In the genomic region with DNA sequence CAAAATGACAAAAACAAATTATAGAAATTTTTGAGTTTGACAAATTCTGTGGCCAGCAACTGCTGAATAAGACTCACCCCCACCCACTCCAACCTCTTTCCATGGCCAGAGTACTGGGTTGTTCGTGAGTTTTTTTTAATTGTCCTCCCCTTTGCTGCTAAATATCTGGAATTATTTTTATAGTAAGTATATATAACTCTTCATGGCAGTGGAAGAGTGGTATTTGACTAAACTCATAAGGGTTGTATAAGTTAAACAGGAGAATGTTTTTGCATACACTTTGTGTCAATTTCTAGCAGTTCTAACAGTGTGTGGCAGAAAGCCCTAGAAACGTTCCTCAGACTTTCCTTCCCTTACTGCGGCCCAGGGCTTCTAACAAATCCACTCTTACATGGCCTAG, we compare ENCODE assay signal across 27 mouse cellular contexts. TPM values are rescaled to one million over a fixed set of nuclear protein-coding genes. Genes with fewer than 3 reads are reported as not detected.
DNase-seq lines count a peak whose midpoint lies in the region; ATAC-seq and TF ChIP-seq lines count a peak whose summit lies in the region.
"Had no signal": no experiment of that assay in that cellular context is flagged by ENCODE, and none has a peak within 500 bp of the region (broad histone marks: within the 10 kb centered on the region; RNA-seq: fewer than 3 reads in every experiment).

No protein-coding gene starts in this region.

- WGBS in limb, embryonic 11.5 days = 12% methylated on average over 3 of the region's 3 CpGs
- 7% methylated on average over 3 of the region's 3 CpGs for whole genome bisulfite sequencing in limb, embryonic 10.5 days
- 3% methylated on average over 3 of the region's 3 CpGs for WGBS in embryonic facial prominence, embryonic 10.5 days
- WGBS in limb, embryonic 13.5 days = 5% methylated on average over 3 of the region's 3 CpGs
- WGBS in liver, embryonic 11.5 days = 9% methylated on average over 3 of the region's 3 CpGs
- WGBS in kidney, adult 2 months = 21% methylated on average over 3 of the region's 3 CpGs

- TF ChIP-seq CTCF in kidney, adult 2 months (conservative IDR thresholded peaks at IDR 0.05; ENCODE audit: insufficient read depth, insufficient read length, low read depth, low read length) = no peak

- H3K4me2 ChIP-seq in limb, embryonic 11.5 days (ENCODE audit: low read depth, severe bottlenecking) = no peak overlapping the region; the same call in 1 of the 2 replicates
- peak overlapping the region; percentile 52 for H3K4me2 ChIP-seq in limb, embryonic 13.5 days (replicated peaks)
- no peak overlapping the region for H3K4me2 ChIP-seq in liver, embryonic 11.5 days
- H3K4me2 ChIP-seq: embryonic facial prominence, embryonic 13.5 days; forebrain, embryonic 13.5 days; heart, embryonic 11.5 days; hindbrain, embryonic 12.5 days; hindbrain, embryonic 15.5 days had no signal

- no peak for TF ChIP-seq POLR2A in kidney, adult 2 months (IDR thresholded peaks at IDR 0.05; ENCODE audit: low read depth, low read length)

- no peak overlapping the region for H3K27ac ChIP-seq in limb, embryonic 11.5 days (replicated peaks; ENCODE audit: low read depth, low read length)
- no peak overlapping the region for H3K27ac ChIP-seq in limb, embryonic 10.5 days
- H3K27ac ChIP-seq in embryonic facial prominence, embryonic 10.5 days (replicated peaks) = no peak overlapping the region
- H3K27ac ChIP-seq in limb, embryonic 13.5 days = peak overlapping the region; percentile 15; the same call in 1 of the 2 replicates
- H3K27ac ChIP-seq in liver, embryonic 11.5 days (ENCODE audit: low read depth, low read length) = no peak overlapping the region
- H3K27ac ChIP-seq in kidney, adult 2 months (ENCODE audit: insufficient read depth, low read depth, low read length) = no peak overlapping the region
- H3K27ac ChIP-seq: embryonic facial prominence, embryonic 13.5 days; forebrain, embryonic 13.5 days; gastrocnemius, adult 2 months; hindbrain, embryonic 12.5 days; hindbrain, embryonic 15.5 days had no signal

- no peaks in the 10 kb centered on the region for H3K36me3 ChIP-seq in limb, embryonic 11.5 days (ENCODE audit: control insufficient read depth, insufficient read depth, low read length)
- H3K36me3 ChIP-seq in limb, embryonic 10.5 days = no peaks in the 10 kb centered on the region
- H3K36me3 ChIP-seq in embryonic facial prominence, embryonic 10.5 days (replicated peaks) = no peaks in the 10 kb centered on the region
- H3K36me3 ChIP-seq in limb, embryonic 13.5 days = no peaks in the 10 kb centered on the region
- H3K36me3 ChIP-seq in liver, embryonic 11.5 days (ENCODE audit: control insufficient read depth, insufficient read depth, low read length) = no peaks in the 10 kb centered on the region
- H3K36me3 ChIP-seq in kidney, adult 2 months (ENCODE audit: control insufficient read depth, insufficient read depth, low read length) = no peaks in the 10 kb centered on the region
- H3K36me3 ChIP-seq: embryonic facial prominence, embryonic 13.5 days; hindbrain, embryonic 12.5 days; hindbrain, embryonic 15.5 days had no signal

- no peak for ATAC-seq in limb, embryonic 11.5 days (ENCODE audit: insufficient number of reproducible peaks, low FRiP score, low TSS enrichment, low read depth)
- ATAC-seq in limb, embryonic 13.5 days (ENCODE audit: low FRiP score, low read depth) = no peak
- ATAC-seq in liver, embryonic 11.5 days (replicated peaks; ENCODE audit: low FRiP score) = no peak
- ATAC-seq: activated CD4-positive, CD25-positive, alpha-beta regulatory T cell, adult 4 months; forebrain, embryonic 13.5 days; forebrain, postnatal 0 days had no signal

- H3K27me3 ChIP-seq in limb, embryonic 11.5 days (ENCODE audit: control insufficient read depth, insufficient read depth, low read length) = peaks cover 65% of the 10 kb centered on the region
- peaks cover 99% of the 10 kb centered on the region for H3K27me3 ChIP-seq in limb, embryonic 10.5 days (ENCODE audit: low read depth, poor library complexity, severe bottlenecking)
- peaks cover 100% of the 10 kb centered on the region for H3K27me3 ChIP-seq in embryonic facial prominence, embryonic 10.5 days (replicated peaks; ENCODE audit: low read depth, poor library complexity, severe bottlenecking)
- peaks cover 57% of the 10 kb centered on the region for H3K27me3 ChIP-seq in limb, embryonic 13.5 days
- peaks cover 97% of the 10 kb centered on the region for H3K27me3 ChIP-seq in liver, embryonic 11.5 days (replicated peaks; ENCODE audit: control insufficient read depth, insufficient read depth, low read length)
- peaks cover 17% of the 10 kb centered on the region for H3K27me3 ChIP-seq in kidney, adult 2 months (replicated peaks; ENCODE audit: control insufficient read depth, insufficient read depth, low read length)

- H3K9me3 ChIP-seq in limb, embryonic 11.5 days (ENCODE audit: control insufficient read depth, low read length) = no peaks in the 10 kb centered on the region
- H3K9me3 ChIP-seq in limb, embryonic 10.5 days (replicated peaks) = no peaks in the 10 kb centered on the region
- no peaks in the 10 kb centered on the region for H3K9me3 ChIP-seq in embryonic facial prominence, embryonic 10.5 days
- H3K9me3 ChIP-seq in limb, embryonic 13.5 days = no peaks in the 10 kb centered on the region
- no peaks in the 10 kb centered on the region for H3K9me3 ChIP-seq in liver, embryonic 11.5 days (ENCODE audit: control insufficient read depth, low read length)
- H3K9me3 ChIP-seq: embryonic facial prominence, embryonic 13.5 days; forebrain, embryonic 13.5 days; hindbrain, embryonic 12.5 days; hindbrain, embryonic 15.5 days had no signal

- H3K9ac ChIP-seq in limb, embryonic 11.5 days (ENCODE audit: low read length) = peak overlapping the region; percentile 35; the same call in 1 of the 2 replicates
- H3K9ac ChIP-seq in limb, embryonic 13.5 days = peak overlapping the region; percentile 48; the same call in 1 of the 2 replicates
- H3K9ac ChIP-seq in liver, embryonic 11.5 days (ENCODE audit: low read depth, low read length) = no peak overlapping the region
- H3K9ac ChIP-seq: embryonic facial prominence, embryonic 13.5 days; forebrain, embryonic 13.5 days; forebrain, postnatal 0 days; hindbrain, embryonic 12.5 days; hindbrain, embryonic 15.5 days had no signal

- H3K4me3 ChIP-seq in limb, embryonic 11.5 days (ENCODE audit: low read depth, low read length) = no peak overlapping the region
- H3K4me3 ChIP-seq in limb, embryonic 10.5 days = no peak overlapping the region
- H3K4me3 ChIP-seq in embryonic facial prominence, embryonic 10.5 days = no peak overlapping the region
- H3K4me3 ChIP-seq in limb, embryonic 13.5 days = peak overlapping the region; percentile 16
- no peak overlapping the region for H3K4me3 ChIP-seq in liver, embryonic 11.5 days (ENCODE audit: low read depth, low read length)
- no peak overlapping the region for H3K4me3 ChIP-seq in kidney, adult 2 months (ENCODE audit: insufficient read depth, low read depth, low read length)
- H3K4me3 ChIP-seq: embryonic facial prominence, embryonic 13.5 days; erythroblast, embryonic 14.5 days; forebrain, embryonic 13.5 days; gastrocnemius, adult 2 months; hindbrain, embryonic 12.5 days; hindbrain, embryonic 15.5 days had no signal

- DNase-seq in embryo, embryonic 10.5 days (ENCODE audit: low spot score) = peak; percentile 54
- no peak for DNase-seq in embryo, embryonic 10 days (ENCODE audit: low spot score)
- DNase-seq in limb, embryonic 11.5 days (ENCODE audit: low spot score) = no peak
- DNase-seq in limb, embryonic 10.5 days (ENCODE audit: low spot score) = no peak
- DNase-seq in embryonic facial prominence, embryonic 10.5 days (ENCODE audit: low spot score) = peak; percentile 6
- no peak for DNase-seq in liver, embryonic 11.5 days (ENCODE audit: low spot score)
- DNase-seq in kidney, adult 2 months = no peak
- DNase-seq: adrenal gland, adult 8-10 months; adrenal gland, postnatal 25 days; cerebellum, adult 11-12 months; cerebellum, adult 8-10 months; cerebellum, postnatal 10 days; forebrain, postnatal 0 days; gastrocnemius, adult 2 months; gastrocnemius, postnatal 14 days had no signal

- peaks cover 11% of the 10 kb centered on the region; the same call in 1 of the 2 replicates for H3K4me1 ChIP-seq in limb, embryonic 11.5 days (ENCODE audit: control insufficient read depth, insufficient read depth, low read length)
- H3K4me1 ChIP-seq in limb, embryonic 10.5 days = peaks cover 40% of the 10 kb centered on the region
- H3K4me1 ChIP-seq in embryonic facial prominence, embryonic 10.5 days = no peaks in the 10 kb centered on the region
- H3K4me1 ChIP-seq in limb, embryonic 13.5 days = peaks cover 46% of the 10 kb centered on the region
- H3K4me1 ChIP-seq in liver, embryonic 11.5 days (replicated peaks; ENCODE audit: control insufficient read depth, insufficient read depth, low read length) = no peaks in the 10 kb centered on the region
- H3K4me1 ChIP-seq in kidney, adult 2 months (ENCODE audit: control insufficient read depth, insufficient read depth, low read length) = no peaks in the 10 kb centered on the region
- H3K4me1 ChIP-seq: embryonic facial prominence, embryonic 13.5 days; forebrain, embryonic 13.5 days; hindbrain, embryonic 12.5 days had no signal

RNA-seq across cellular contexts. Expression of a gene that starts 7.0 kb away (rescaled TPM):
- 25.1 and 29.7 TPM in 2 replicates for polyA plus RNA-seq in limb, embryonic 11.5 days (2014; fragmentation: Nextera tagmentation; extraction: Ambion mirVana)
- 2.7 and 11.1 TPM in 2 replicates for polyA plus RNA-seq in limb, embryonic 10.5 days (2016; fragmentation: Nextera tagmentation; extraction: Ambion mirVana)
- not detected in 2 replicates for polyA plus RNA-seq in embryonic facial prominence, embryonic 10.5 days (2016; fragmentation: Nextera tagmentation; extraction: Ambion mirVana)
- polyA plus RNA-seq in limb, embryonic 13.5 days (2015; fragmentation: Nextera tagmentation; extraction: Ambion mirVana) = 24.5 and 27.7 TPM in 2 replicates
- polyA plus RNA-seq in liver, embryonic 11.5 days (2014; fragmentation: Nextera tagmentation; extraction: Ambion mirVana) = 0.15 and 0.30 TPM in 2 replicates
- not detected in 2 replicates for polyA plus RNA-seq in kidney, adult 2 months (2012; rRNA removed)
- polyA plus RNA-seq: activated CD4-positive, CD25-positive, alpha-beta regulatory T cell, adult 4 months; brain, embryonic 14.5 days; embryonic facial prominence, embryonic 13.5 days; erythroblast, embryonic 14.5 days; forebrain, embryonic 13.5 days; forebrain, postnatal 0 days; frontal cortex, adult 2 months; heart, embryonic 11.5 days; heart, embryonic 14.5 days; heart, postnatal 0 days; hindbrain, embryonic 12.5 days; hindbrain, embryonic 15.5 days had no signal

RNA-seq across cellular contexts. Expression of a gene that starts 22.1 kb away (rescaled TPM):
- polyA plus RNA-seq in limb, embryonic 11.5 days (2014; fragmentation: Nextera tagmentation; extraction: Ambion mirVana) = 66.3 and 78.0 TPM in 2 replicates
- polyA plus RNA-seq in limb, embryonic 10.5 days (2016; fragmentation: Nextera tagmentation; extraction: Ambion mirVana) = 71.6 and 74.9 TPM in 2 replicates
- not detected in 2 replicates for polyA plus RNA-seq in embryonic facial prominence, embryonic 10.5 days (2016; fragmentation: Nextera tagmentation; extraction: Ambion mirVana)
- 44.5 and 55.0 TPM in 2 replicates for polyA plus RNA-seq in limb, embryonic 13.5 days (2015; fragmentation: Nextera tagmentation; extraction: Ambion mirVana)
- 0.18 and 0.26 TPM in 2 replicates for polyA plus RNA-seq in liver, embryonic 11.5 days (2014; fragmentation: Nextera tagmentation; extraction: Ambion mirVana)
- polyA plus RNA-seq in kidney, adult 2 months (2012; rRNA removed) = 3.7 TPM in 2 replicates
- polyA plus RNA-seq: activated CD4-positive, CD25-positive, alpha-beta regulatory T cell, adult 4 months; brain, embryonic 14.5 days; embryonic facial prominence, embryonic 13.5 days; erythroblast, embryonic 14.5 days; forebrain, postnatal 0 days; heart, embryonic 11.5 days; heart, embryonic 14.5 days; heart, postnatal 0 days; hindbrain, embryonic 12.5 days; hindbrain, embryonic 15.5 days had no signal

RNA-seq across cellular contexts. Expression of a gene that starts 27.0 kb away (rescaled TPM):
- polyA plus RNA-seq in limb, embryonic 11.5 days (2014; fragmentation: Nextera tagmentation; extraction: Ambion mirVana) = 274 and 278 TPM in 2 replicates
- 175 and 195 TPM in 2 replicates for polyA plus RNA-seq in limb, embryonic 10.5 days (2016; fragmentation: Nextera tagmentation; extraction: Ambion mirVana)
- polyA plus RNA-seq in embryonic facial prominence, embryonic 10.5 days (2016; fragmentation: Nextera tagmentation; extraction: Ambion mirVana) = not detected in 2 replicates
- 191 and 207 TPM in 2 replicates for polyA plus RNA-seq in limb, embryonic 13.5 days (2015; fragmentation: Nextera tagmentation; extraction: Ambion mirVana)
- polyA plus RNA-seq in liver, embryonic 11.5 days (2014; fragmentation: Nextera tagmentation; extraction: Ambion mirVana) = 0.91 and 2.2 TPM in 2 replicates
- 34.0 and 34.4 TPM in 2 replicates for polyA plus RNA-seq in kidney, adult 2 months (2012; rRNA removed)
- polyA plus RNA-seq: activated CD4-positive, CD25-positive, alpha-beta regulatory T cell, adult 4 months; erythroblast, embryonic 14.5 days; forebrain, postnatal 0 days; frontal cortex, adult 2 months; heart, postnatal 0 days; hindbrain, embryonic 12.5 days had no signal

RNA-seq across cellular contexts. Expression of a gene that starts 36.8 kb away (rescaled TPM):
- polyA plus RNA-seq in limb, embryonic 11.5 days (2014; fragmentation: Nextera tagmentation; extraction: Ambion mirVana) = 86.7 and 90.5 TPM in 2 replicates
- polyA plus RNA-seq in limb, embryonic 10.5 days (2016; fragmentation: Nextera tagmentation; extraction: Ambion mirVana) = 95.7 and 123 TPM in 2 replicates
- polyA plus RNA-seq in embryonic facial prominence, embryonic 10.5 days (2016; fragmentation: Nextera tagmentation; extraction: Ambion mirVana) = not detected in 2 replicates
- polyA plus RNA-seq in limb, embryonic 13.5 days (2015; fragmentation: Nextera tagmentation; extraction: Ambion mirVana) = 58.3 and 63.5 TPM in 2 replicates
- polyA plus RNA-seq in liver, embryonic 11.5 days (2014; fragmentation: Nextera tagmentation; extraction: Ambion mirVana) = 1.8 and 2.2 TPM in 2 replicates
- 36.0 and 63.1 TPM in 2 replicates for polyA plus RNA-seq in kidney, adult 2 months (2012; rRNA removed)
- polyA plus RNA-seq: brain, embryonic 14.5 days; embryonic facial prominence, embryonic 13.5 days; erythroblast, embryonic 14.5 days; forebrain, embryonic 13.5 days; forebrain, postnatal 0 days; frontal cortex, adult 2 months; heart, postnatal 0 days had no signal

RNA-seq across cellular contexts. Expression of a gene that starts 45.6 kb away (rescaled TPM):
- polyA plus RNA-seq in limb, embryonic 11.5 days (2014; fragmentation: Nextera tagmentation; extraction: Ambion mirVana) = 3.8 and 5.1 TPM in 2 replicates
- 1.4 and 3.7 TPM in 2 replicates for polyA plus RNA-seq in limb, embryonic 10.5 days (2016; fragmentation: Nextera tagmentation; extraction: Ambion mirVana)
- 0.19 and 0.80 TPM in 2 replicates for polyA plus RNA-seq in embryonic facial prominence, embryonic 10.5 days (2016; fragmentation: Nextera tagmentation; extraction: Ambion mirVana)
- polyA plus RNA-seq in limb, embryonic 13.5 days (2015; fragmentation: Nextera tagmentation; extraction: Ambion mirVana) = 0.89 and 1.4 TPM in 2 replicates
- polyA plus RNA-seq in liver, embryonic 11.5 days (2014; fragmentation: Nextera tagmentation; extraction: Ambion mirVana) = 0.12 TPM in 1 of 2 replicates, not detected in the other
- polyA plus RNA-seq in kidney, adult 2 months (2012; rRNA removed) = not detected in 2 replicates
- polyA plus RNA-seq: activated CD4-positive, CD25-positive, alpha-beta regulatory T cell, adult 4 months; embryonic facial prominence, embryonic 13.5 days; erythroblast, embryonic 14.5 days; forebrain, embryonic 13.5 days; forebrain, postnatal 0 days; frontal cortex, adult 2 months; heart, embryonic 11.5 days; heart, embryonic 14.5 days; heart, postnatal 0 days had no signal

Comparison
In these comparisons a context has a peak if more than half of its experiments do, and no peak if none do; other contexts are left out.
1. DNase-seq: peak in embryo, embryonic 10.5 days (single experiment) and embryonic facial prominence, embryonic 10.5 days (single experiment); none in embryo, embryonic 10 days (single experiment), limb, embryonic 11.5 days (single experiment), limb, embryonic 10.5 days (single experiment), liver, embryonic 11.5 days (single experiment) and kidney, adult 2 months (single experiment).
2. RNA of a gene that starts 27.0 kb away (polyA plus RNA-seq): 274 to 278 TPM in limb, embryonic 11.5 days, 191 to 207 TPM in limb, embryonic 13.5 days, 175 to 195 TPM in limb, embryonic 10.5 days and 34.0 to 34.4 TPM in kidney, adult 2 months; 0.91 to 2.2 TPM in liver, embryonic 11.5 days and not detected in embryonic facial prominence, embryonic 10.5 days; every median in the first group is over 10 times any median in the second.